Mouse (Mus musculus): ENCODE results near the gene Ick.
A peak's percentile ranks its signal among the peaks of the same experiment; 100 is the strongest.
"Not testable (repeated sequence)": the region's sequence is repeated elsewhere in the genome, so short reads cannot be mapped to it uniquely, and the experiment has no call there.

The Ick gene

DNA sequence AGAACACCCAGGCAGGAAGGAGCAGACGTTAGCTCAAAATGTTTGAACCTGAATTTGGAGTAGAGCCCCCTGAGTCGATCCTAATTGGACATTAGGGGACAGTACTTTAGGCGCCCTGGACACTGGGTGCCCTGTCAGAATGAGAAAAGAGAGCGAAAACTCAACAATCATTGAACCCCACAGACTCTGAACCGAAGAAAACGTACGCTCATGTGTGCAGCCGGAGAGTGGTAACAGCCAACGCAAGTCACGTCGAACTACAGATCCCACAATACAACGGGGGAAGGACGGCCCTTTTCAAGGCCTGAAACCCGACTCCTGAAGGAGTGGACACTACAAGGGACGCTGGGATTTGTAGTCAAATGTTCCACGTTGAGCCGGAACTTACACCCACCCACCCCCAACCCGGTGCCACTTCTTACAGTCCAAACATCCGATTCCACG lies at the start of gene Ick, which contains the start of gene Fbxo9:
TSS of gene Ick (plus strand) at position 397 of the 444 bp plus-strand sequence.
TSS of gene Fbxo9 (minus strand) at position 270 of the 444 bp plus-strand sequence.
- DNase-seq = peak; percentile 93

DNA sequence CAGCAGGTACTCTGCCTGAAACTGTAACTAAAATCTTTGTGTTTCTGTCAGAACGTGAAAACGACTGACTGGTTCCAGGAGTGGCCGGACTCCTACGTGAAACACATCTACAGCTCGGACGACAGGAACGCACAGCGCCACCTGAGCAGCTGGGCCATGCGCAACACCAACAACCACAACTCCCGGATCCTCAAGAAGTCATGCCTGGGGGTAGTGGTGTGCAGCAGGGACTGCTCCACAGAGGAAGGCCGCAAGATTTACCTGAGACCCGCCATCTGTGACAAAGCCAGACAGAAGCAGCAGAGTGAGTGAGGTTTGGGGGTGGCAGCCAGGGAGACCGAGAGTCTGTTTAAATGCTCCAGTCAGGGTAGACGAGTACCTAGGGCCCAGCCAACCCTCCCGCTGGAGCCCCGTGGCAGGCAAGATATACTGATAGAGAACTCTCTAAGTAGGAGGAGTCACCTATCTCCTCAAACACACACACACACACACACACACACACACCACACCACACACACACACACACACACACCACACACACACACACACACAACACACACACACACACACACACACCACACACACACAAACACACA lies 49.4 kb upstream of the Ick start:
- no peak for DNase-seq

DNA sequence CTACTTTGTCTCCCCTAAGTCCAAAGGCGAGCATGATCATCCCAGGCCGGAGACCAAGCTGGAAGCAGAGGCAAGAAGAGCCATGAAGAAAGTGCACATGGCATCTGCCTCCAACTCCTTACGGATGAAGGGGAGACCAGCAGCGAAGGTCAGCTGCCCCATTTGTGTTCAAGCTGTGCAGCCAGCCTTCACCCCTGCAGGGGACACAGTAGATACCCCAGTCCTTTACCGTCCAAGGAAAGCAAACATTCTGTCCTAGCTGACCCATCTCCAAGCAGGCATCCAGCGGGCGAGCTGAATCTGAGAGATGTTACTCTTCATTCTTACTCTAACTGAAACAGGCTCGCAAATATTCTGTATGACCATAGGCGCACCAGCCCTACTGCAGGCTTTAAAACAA lies 46.6 kb upstream of the Ick start:
- no peak for DNase-seq

DNA sequence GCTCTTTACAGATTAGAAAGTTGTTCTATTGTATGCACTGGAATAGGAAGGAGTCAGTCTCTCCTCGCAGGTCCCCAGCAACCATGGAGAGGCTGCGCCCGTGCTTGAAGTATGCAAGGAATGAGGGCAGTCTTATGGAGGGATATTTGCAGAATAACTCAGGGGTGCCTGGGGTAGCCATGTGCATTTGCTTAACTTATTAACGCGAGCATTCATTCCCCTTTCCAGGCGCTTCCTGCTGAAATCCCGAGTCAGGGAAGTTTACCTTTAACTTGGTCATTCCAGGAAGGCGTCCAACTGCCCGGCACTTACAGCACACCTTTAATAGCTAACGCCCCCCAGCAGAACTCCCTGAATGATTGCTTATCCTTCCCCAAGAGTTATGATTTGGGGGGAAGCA lies 44.9 kb upstream of the Ick start:
- DNase-seq = no peak

DNA sequence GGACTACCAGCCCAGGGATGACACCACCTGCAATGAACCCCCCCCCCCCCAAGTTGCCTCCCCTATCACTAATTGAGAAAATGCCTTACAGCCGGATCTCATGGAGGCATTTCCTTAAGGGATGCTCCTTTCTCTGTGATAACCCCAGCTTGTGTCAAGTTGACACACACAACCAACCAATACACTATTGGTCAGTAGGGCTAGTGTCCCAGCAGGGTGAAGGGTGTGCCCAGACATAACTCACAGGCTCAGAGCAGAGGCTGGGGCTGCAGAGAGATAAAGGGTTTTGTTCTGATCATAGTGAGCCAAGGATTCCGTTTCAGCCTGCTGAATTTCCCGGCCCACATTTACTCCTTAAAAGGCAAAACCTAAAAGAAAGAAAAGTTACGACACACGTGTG lies 38.5 kb upstream of the Ick start:
- DNase-seq = no peak

DNA sequence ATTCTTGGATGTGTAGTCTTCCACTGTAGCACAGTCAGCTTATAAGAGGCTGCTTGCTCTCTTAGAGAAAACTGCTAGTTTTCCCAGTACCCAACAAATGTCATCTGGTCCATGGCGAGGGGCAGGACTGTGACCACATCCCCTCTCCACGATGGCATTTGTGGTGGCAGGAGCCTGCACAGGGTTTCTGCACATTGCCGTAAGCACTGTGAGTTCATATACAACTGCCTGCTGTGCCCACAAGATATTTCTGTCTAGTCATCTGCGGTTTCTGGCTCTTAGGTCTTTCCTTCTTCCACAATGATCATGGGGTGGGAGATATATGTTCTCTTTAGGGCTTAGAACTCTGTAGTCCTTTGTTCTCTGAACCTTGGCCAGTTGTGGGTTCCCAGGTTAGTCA lies 37.4 kb upstream of the Ick start:
- no peak for DNase-seq

DNA sequence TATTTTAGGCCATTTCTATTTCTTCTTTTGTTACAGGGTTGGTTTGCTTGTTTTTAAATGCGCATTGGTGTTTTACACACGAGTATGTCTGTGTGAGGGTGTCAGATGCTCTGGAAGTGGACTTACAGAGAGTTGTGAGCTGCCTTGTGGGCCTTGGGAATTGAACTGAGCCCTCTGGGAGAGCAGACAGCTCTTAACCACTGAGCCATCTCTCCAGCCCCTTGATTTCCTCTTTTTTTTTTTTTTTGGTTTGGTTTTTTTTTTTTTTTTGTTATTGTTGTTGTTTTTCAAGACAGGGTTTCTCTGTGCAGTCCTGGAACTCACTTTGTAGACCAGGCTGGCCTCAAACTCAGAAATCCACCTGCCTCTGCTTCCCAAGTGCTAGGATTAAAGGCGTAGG lies 35.7 kb upstream of the Ick start:
- not testable (repeated sequence) for DNase-seq

DNA sequence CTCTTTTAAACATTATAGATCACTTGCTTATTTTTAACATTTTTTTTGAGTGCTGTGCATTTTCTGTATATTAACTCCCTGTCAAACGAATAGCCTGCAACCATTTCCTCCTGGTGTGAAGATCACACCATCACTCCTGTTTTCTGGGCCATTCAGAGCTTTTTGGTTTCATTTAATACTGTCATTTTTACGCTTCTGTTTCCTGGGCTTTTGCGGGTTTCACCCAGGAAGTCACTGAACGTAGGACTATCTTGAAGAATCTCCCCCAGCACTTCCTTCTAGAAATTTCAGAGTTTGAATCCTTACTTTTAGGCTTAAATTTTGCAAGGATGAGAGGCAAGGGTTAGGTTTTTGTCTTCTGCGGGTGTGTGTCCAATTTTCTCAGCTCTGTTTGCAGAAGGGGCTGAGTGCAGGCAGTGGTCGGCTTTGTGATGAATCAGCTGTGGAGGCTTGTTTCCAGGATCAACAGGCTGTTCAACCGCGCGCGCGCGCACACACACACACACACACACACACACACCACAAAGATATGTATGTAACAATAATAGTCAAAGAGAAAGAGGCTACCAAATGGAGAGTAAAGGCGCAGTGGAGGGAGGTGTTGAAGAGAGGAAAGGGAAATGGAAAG lies 35.2 kb upstream of the Ick start:
- no peak for DNase-seq

DNA sequence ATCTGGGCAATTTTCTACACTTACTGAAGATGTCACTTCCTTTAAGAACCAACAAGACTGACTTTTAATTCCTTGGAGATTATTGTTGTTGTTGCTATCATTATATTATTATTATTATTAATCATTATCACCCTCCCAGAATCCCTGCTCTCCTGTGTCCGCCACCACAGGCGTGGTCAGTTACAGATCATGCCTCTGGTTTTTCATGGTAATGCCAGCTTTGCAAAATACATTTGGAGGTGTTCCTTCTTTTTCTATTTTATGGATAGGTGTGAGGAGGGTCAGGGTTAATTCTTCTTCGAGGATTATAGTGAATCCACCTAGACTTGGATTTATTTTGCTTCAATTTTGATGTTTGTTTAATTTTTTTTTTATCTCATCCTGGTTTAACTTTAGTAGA lies 33.7 kb upstream of the Ick start:
- DNase-seq = no peak

DNA sequence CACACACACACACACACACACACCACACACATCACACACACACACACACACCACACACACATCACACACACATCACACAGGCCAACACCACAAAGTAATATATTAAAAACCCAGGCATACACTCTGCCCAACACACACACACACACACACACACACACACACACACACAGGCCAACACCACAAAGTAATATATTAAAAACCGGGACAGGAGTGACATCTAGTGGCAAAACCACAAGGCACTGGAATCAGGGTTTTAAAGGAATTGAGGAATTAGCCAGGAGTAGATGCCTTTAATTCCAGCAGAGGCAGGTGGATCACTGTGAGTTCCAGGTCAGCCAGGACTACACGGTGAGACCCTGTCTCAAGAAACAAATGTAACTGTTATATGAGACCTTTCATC lies 30.8 kb upstream of the Ick start:
- DNase-seq = no peak

DNA sequence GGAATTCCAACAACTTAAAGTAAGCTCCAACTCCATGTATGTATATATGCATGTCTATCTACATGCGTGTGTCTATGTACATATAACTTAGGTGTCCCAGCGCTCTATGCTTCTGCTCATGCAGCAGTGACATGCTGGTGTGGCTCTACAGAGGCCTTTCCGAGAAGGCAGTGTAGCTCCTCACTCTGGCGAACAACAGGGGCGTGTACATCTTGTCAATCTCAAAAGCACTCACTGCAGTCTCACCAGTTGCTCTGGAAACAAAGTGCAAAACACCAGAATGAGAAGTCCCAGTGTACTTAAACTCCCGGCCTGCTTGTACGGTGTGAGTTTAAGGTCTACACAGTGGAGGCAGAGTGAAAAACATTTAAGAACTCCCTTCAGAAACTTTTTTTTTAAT lies 27.2 kb upstream of the Ick start:
- no peak for DNase-seq

DNA sequence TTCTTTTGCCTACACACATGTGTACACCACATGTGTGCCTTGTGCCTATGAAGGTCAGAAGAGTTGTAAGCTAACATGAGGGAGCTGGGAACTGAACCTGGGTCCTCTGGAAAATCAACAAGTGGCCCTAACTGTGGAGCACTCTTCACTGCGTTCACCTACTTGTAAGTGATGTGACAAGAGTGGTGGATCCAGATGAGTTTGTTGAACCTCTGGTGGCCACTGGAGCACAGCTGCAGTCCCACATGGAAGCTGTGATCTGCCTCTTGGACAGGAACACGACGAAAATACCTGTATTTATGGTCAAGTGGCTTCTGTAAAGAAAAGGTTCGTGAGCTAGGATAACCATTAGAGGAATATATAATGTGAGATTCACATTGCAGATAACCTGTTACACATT lies 24.7 kb upstream of the Ick start:
- no peak for DNase-seq

DNA sequence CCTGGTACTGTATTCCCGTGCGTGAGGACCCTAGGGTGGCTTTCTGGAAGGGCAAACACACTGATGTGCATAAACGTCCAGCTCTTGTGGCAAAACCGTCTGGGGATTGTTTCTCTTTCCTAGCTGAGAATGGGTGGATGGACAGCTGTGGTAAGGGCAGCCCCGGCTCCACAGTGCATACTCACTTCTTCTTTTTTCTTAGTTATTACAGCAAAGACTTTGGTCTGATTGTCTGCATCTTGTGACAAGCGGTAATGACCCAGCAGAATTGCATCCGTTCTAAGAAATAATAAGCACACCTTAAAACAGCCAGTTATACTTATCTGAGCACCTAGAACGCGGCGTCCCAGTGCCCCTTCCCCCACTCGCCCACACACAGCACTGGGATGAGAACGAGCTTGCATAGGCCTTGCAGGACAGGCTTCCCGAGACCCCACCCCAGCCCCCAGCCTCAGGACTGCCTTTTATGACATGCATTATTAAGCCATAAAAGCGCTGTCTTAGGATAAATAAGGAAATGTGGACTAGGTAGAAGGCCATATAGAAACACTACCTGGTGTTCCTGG lies 23.2 kb upstream of the Ick start:
- no peak for DNase-seq

DNA sequence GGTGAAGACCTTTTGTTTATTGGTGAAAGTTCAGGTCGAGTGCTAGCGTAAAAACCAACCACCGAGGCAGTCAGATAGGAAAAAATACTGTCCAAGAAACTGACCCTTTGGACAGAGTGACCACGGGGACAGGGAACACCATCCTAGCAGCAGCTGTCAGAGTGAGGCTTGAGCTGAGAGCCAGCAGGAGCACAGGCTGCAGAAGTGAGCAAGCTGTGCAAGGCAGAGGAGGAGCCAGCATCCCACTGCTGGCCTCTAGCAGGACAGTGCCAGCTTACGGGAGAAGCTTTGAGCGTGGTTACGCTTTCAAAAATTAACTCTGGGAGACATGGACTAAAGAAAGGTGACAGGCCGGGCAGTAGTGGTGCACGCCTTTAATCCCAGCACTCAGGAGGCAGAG lies 21.2 kb upstream of the Ick start:
- no peak for DNase-seq

DNA sequence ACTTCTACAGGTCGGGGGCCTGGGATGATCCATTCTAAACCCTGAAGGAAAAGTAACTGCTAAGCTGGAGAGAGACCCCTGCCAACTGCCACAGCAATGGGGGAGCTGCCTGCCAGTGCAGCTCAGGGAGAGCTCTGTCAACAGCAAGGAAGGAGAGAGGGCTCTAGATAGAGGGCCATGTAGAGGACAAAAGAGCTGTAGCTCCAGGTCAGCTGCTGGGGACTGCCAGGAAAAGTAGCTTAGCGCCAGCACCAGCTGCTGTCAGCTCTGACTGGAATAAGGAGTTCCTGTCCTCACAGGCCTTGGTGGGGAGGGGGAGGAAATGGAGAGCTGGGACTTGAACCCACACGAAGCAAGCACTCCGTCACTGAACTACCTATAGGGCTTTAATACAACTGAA lies 20.5 kb upstream of the Ick start:
- no peak for DNase-seq

DNA sequence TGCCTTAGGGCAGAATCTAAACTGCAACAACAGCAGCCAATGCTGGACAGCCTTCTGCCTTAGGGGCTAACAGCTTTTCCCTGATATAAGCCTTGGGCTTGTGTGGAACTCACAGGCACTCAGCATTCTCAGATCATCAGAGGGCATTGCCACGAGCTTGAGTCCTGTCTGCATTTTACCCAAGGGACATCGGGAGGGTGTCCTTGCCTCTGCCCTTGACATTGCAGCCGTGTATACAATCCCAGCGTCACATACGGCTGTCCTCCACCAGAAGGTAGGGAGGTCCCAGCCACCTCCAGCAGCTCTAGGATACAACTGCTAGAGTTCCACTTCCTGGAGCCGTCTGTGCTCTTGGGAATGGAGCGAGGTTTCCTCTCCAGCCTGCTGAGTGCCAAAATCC lies 20.0 kb upstream of the Ick start:
- no peak for DNase-seq

DNA sequence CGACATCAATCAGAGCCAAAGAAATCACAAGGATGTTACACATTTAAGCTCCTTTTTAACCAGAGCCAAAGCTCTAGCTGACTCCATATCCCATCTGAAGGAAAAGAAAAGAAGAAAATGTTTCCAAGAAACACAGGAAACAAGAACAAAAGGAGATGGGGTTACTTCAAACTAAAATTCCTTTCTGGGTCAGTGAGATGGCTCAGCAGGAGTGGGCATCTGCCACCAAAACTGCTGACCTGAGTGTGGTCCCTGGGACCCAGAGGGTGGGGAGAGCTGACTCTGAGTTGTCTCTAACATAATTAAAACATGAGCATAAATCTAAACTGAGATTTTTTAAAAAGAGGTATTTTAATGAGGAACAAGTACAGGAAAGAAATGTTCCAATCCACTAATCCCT lies 19.1 kb upstream of the Ick start:
- DNase-seq = no peak

DNA sequence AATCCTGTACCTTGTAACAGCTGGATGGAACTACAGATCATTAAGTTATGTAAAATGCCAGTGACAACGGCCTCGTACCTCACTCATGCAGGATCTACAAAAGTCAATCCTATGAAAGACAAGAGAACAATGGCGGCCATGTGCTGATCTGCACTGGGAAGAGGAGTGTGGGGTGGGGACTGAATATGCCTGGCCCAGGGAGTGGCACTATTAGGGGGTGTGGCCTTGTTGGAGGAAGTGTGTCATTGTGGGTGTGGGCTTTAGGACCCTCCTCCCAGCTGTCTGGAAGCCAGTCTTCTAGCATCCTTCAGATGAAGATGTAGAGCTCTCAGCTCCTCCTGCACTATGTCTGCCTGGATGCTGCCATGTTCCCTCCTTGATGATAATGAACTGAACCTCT lies 18.4 kb upstream of the Ick start:
- no peak for DNase-seq

DNA sequence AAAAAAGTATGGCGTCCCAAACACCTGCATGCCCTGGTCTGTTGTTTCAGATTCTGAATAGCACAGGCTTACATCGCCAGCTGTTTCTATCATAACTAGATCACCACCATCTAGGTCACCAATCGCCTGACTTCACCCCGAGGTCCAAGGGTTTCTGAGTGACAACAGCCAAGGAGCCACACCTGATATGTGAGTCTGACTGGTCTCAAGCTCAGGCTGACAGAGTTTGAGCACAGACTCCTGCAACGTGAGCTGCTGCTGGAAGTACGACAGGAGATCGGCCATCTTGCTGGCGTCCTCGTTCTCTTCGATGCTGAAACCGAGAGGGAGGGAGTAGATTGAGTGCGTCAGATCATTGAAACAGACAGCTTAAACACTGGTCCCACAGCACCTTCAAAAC lies 13.3 kb upstream of the Ick start:
- no peak for DNase-seq

DNA sequence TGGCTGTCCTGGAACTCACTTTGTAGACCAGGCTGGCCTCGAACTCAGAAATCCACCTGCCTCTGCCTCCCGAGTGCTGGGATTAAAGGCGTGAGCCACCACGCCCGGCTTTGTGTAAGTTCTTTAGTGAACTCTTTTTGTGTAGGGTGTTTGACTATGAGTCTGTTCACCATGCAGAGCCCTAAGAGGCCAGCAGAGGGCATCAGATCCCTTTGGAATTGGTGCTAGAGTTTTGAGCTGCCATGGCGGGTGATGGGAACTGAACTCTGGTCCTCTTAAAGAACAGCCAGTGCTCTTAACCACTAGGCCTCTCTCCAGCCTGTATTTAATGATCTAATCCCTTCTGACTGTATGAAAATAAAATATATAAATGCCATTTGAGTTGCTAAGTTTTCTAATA lies 12.6 kb upstream of the Ick start:
- DNase-seq = no peak

DNA sequence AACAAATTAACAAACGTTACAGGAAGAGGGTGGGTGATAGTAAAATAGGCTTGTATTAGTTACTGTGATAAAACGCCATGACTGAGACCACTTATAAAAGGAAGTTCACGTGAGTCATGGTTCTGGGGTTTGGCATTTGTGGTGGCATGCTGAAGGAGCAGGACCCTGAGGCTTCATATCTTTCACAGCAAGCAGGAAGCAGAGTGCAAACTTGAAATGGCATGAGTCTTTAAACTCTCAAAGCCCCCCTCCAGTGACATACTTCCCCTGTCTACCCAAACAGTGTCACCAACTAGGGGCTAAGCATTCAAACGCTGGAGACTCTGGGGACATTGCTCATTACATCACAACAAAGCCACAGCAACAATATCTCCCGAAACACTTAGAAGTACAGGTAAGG lies 8.0 kb upstream of the Ick start:
- no peak for DNase-seq

DNA sequence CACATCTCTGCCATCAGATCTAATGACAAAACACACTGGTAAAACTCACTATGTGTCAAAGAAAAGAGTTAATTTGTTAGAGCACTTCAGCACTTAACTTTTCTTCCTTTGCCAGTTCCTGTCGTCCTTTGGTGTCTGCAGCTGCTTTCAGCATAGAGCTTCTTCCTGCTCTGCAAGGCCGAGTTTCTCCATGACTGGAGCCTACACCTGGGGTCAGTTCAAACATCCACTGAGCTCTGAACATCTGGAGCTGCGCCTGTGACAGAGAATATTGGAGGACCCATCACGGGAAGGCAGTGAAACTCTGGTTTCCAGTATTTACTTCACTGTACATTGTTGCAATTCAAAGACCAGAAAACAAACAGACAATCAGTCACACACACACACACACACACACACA lies 7.6 kb upstream of the Ick start:
- DNase-seq = no peak

DNA sequence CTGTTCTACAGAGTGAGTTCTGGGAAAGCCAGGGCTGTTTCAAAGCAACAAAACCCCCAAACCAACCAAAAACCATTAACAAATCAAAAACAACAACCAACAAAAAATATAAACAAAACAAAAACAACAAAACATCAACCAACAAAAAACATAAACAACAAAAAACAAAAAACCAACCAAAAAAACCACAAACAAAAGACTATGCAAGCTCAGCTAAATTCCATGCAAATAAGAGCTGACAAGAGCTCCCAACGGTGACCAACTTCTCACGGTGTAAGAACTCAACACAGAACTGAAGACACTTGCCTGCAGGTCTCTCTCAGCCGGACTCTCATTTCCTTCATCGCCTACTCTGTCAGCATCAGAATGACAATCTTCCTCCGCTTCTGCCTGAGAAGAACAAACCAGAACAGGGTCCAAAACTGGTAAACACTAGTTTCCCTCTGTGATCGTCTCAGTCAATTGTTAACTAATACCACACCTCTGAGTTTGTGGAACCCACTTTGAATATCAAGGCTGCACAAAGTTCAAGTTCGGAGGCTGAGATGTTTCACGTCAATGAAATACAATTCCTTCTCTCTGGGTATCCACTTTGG lies 4.9 kb upstream of the Ick start:
- no peak for DNase-seq

DNA sequence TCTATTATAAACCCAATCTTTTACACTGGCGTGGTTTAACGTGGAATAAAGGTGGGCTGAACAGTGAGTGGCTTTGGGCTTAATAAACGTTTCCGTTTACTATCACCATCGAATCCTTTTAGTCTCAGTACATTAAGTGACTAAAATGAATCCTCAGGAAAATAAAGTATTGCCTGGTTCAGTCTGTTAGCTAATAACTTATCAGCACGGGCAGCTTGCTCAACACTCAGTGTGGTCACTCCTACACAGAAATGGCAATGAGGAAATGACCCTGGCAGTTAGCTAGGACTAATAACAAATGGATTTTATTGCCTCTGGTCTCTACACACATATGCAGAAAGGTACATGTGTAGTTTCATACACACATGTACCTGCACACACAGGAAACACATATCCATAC lies 4.0 kb upstream of the Ick start:
- no peak for DNase-seq
